Mouse (Mus musculus): Measurements from ENCODE around the gene Fez1.

- TF ChIP-seq MAFK (IDR thresholded peaks at IDR 0.05; ENCODE audit: insufficient read depth, low read depth, low read length) (no peak), ZC3H11A (IDR thresholded peaks at IDR 0.05; ENCODE audit: borderline replicate concordance, low read depth, low read length) (no peak)
Observed at GRCm38 (mm10) chr9:36822024-36822423, 360 bp downstream of the Fez1 start.
